Mouse (Mus musculus): Measurements from ENCODE around the gene Plbd2. TPM values are rescaled to one million over a fixed set of nuclear protein-coding genes. Genes with fewer than 3 reads are reported as not detected.

Plbd2 gene
- polyA plus RNA-seq, 1 experiment, result 36.4 TPM

- no peak for TF ChIP-seq USF1 (IDR thresholded peaks at IDR 0.05; ENCODE audit: low read depth)
- TF ChIP-seq CTCF (IDR thresholded peaks at IDR 0.05; ENCODE audit: control insufficient read depth, insufficient read depth, insufficient read length), result no peak
- no peak for TF ChIP-seq MYOG (IDR thresholded peaks at IDR 0.05; ENCODE audit: control insufficient read depth, extremely low read depth, insufficient read length)
- no peak for TF ChIP-seq CEBPB (IDR thresholded peaks at IDR 0.05; ENCODE audit: low read depth)
- TF ChIP-seq FOSL1 (IDR thresholded peaks at IDR 0.05; ENCODE audit: insufficient read depth, low read length, poor library complexity, severe bottlenecking), result no peak
- no peak for TF ChIP-seq MYOD1 (IDR thresholded peaks at IDR 0.05; ENCODE audit: control insufficient read depth, insufficient read length, low read depth)
- TF ChIP-seq MAX (IDR thresholded peaks at IDR 0.05), result no peak
- Histone ChIP-seq H3K4me3 (ENCODE audit: insufficient read depth, poor library complexity, severe bottlenecking) (no peak overlapping the region), H3K27me3 (ENCODE audit: control insufficient read depth, insufficient read depth, insufficient read length) (no peaks in the 10 kb centered on the region), H3K36me3 (ENCODE audit: control insufficient read depth, insufficient read depth) (peaks cover 42% of the 10 kb centered on the region), H3ac (ENCODE audit: control insufficient read depth, insufficient read length, low read depth) (no peak overlapping the region), H3K79me3 (ENCODE audit: low read depth) (no peaks in the 10 kb centered on the region), H3K79me2 (ENCODE audit: control insufficient read depth, insufficient read depth) (no peaks in the 10 kb centered on the region)
Observed at GRCm38 (mm10) chr5:120536046-120536445, 32.6 kb upstream of the Plbd2 start.

DNA sequence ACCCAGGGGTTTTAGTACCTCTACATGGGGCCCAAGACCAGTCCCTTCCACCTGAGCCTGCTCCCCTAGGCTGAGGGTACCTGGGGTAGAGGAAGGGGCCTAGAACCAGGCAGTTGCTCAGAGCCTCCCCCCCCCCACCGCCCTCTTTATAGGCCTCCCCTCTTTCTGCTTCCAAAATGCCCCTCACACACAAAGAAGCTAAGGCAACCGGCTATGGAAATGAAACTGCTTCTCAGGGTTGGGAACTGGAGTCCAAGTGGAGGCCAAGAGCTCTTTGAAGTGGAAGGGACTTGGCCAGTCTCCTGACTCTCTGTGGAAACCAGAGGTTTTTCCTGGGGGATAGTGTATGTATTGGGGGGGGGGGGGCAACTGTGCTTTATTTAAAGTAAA lies 31.3 kb upstream of the Plbd2 start:
- H3K79me2 ChIP-seq (ENCODE audit: control insufficient read depth, insufficient read depth), result no peaks in the 10 kb centered on the region

DNA sequence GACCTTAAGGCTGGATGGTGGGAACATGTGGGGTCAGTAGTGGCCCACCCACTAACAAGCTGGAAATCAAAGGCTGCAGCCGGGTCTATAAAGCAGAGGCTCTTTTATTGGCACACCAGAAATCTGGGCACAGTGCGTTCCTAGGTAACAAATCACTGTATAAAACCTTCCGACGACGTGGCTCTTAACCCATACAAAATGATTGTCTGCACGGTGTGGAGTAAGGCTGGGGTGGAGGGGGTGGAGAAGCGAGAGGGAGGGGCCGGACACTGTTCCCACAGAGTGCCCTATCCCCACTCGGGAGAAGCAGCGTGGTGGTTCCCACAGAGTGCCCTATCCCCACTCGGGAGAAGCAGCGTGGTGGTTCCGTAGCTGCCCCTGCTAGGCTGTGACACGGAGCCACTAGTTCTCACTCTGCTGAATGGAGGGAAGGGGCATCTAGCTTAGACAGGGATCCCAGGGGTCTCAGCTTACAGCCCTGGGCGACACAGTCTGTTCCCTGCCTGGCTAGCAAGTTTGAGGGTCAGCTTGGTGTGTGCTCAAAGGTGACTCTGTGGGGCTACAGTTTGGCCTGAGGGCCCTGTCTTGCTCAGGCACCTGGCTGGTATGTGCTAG lies 30.8 kb upstream of the Plbd2 start:
- Histone ChIP-seq H3ac (ENCODE audit: control insufficient read depth, insufficient read length, low read depth) (no peak overlapping the region), H3K79me2 (ENCODE audit: control insufficient read depth, insufficient read depth) (no peaks in the 10 kb centered on the region), H3K79me3 (ENCODE audit: low read depth) (no peaks in the 10 kb centered on the region), H3K4me3 (ENCODE audit: insufficient read depth, poor library complexity, severe bottlenecking) (no peak overlapping the region), H3K36me3 (ENCODE audit: control insufficient read depth, insufficient read depth) (peaks cover 23% of the 10 kb centered on the region), H3K27me3 (ENCODE audit: control insufficient read depth, insufficient read depth, insufficient read length) (no peaks in the 10 kb centered on the region)
- no peak for TF ChIP-seq USF1 (IDR thresholded peaks at IDR 0.05; ENCODE audit: low read depth)
- TF ChIP-seq MYOD1 (IDR thresholded peaks at IDR 0.05; ENCODE audit: control insufficient read depth, insufficient read length, low read depth), result no peak
- no peak for TF ChIP-seq CEBPB (IDR thresholded peaks at IDR 0.05; ENCODE audit: low read depth)
- TF ChIP-seq CTCF (IDR thresholded peaks at IDR 0.05; ENCODE audit: control insufficient read depth, insufficient read depth, insufficient read length), result no peak
- TF ChIP-seq MYOG (IDR thresholded peaks at IDR 0.05; ENCODE audit: control insufficient read depth, extremely low read depth, insufficient read length), result no peak
- no peak for TF ChIP-seq FOSL1 (IDR thresholded peaks at IDR 0.05; ENCODE audit: insufficient read depth, low read length, poor library complexity, severe bottlenecking)
- no peak for TF ChIP-seq MAX (IDR thresholded peaks at IDR 0.05)

More for the DNA sequence above, 31.3 kb upstream of the Plbd2 start:
- Histone ChIP-seq H3ac (ENCODE audit: control insufficient read depth, insufficient read length, low read depth) (no peak overlapping the region), H3K79me3 (ENCODE audit: low read depth) (no peaks in the 10 kb centered on the region), H3K36me3 (ENCODE audit: control insufficient read depth, insufficient read depth) (peaks cover 28% of the 10 kb centered on the region), H3K4me3 (ENCODE audit: insufficient read depth, poor library complexity, severe bottlenecking) (no peak overlapping the region), H3K27me3 (ENCODE audit: control insufficient read depth, insufficient read depth, insufficient read length) (no peaks in the 10 kb centered on the region)
- no peak for TF ChIP-seq CTCF (IDR thresholded peaks at IDR 0.05; ENCODE audit: control insufficient read depth, insufficient read depth, insufficient read length)
- TF ChIP-seq FOSL1 (IDR thresholded peaks at IDR 0.05; ENCODE audit: insufficient read depth, low read length, poor library complexity, severe bottlenecking), result no peak
- no peak for TF ChIP-seq MYOG (IDR thresholded peaks at IDR 0.05; ENCODE audit: control insufficient read depth, extremely low read depth, insufficient read length)
- no peak for TF ChIP-seq USF1 (IDR thresholded peaks at IDR 0.05; ENCODE audit: low read depth)
- no peak for TF ChIP-seq MYOD1 (IDR thresholded peaks at IDR 0.05; ENCODE audit: control insufficient read depth, insufficient read length, low read depth)
- TF ChIP-seq MAX (IDR thresholded peaks at IDR 0.05), result no peak
- no peak for TF ChIP-seq CEBPB (IDR thresholded peaks at IDR 0.05; ENCODE audit: low read depth)

DNA sequence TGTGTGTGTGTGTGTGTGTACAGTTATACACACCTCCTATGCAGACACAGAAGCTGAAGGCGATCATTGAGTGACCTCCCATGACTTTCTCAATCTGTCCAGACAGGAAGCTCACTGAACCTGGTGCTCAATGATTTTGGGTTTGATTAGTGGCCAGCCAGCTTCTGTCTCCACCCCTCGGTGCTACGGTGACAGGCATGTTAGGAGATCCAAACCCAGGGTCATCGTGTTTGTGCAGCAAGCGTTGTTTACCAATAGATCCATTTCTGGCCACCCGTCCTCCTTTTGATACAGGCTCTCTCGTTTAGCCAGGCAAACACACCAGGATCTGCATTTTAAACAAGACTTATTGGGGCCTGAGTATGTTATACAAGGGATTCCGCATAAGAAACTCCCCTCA lies 28.2 kb upstream of the Plbd2 start:
- no peak for TF ChIP-seq MYOG (IDR thresholded peaks at IDR 0.05; ENCODE audit: control insufficient read depth, extremely low read depth, insufficient read length)
- no peak for TF ChIP-seq CTCF (IDR thresholded peaks at IDR 0.05; ENCODE audit: control insufficient read depth, insufficient read depth, insufficient read length)
- TF ChIP-seq MAX (IDR thresholded peaks at IDR 0.05), result no peak
- no peak for TF ChIP-seq CEBPB (IDR thresholded peaks at IDR 0.05; ENCODE audit: low read depth)
- TF ChIP-seq MYOD1 (IDR thresholded peaks at IDR 0.05; ENCODE audit: control insufficient read depth, insufficient read length, low read depth), result no peak
- TF ChIP-seq USF1 (IDR thresholded peaks at IDR 0.05; ENCODE audit: low read depth), result no peak
- TF ChIP-seq FOSL1 (IDR thresholded peaks at IDR 0.05; ENCODE audit: insufficient read depth, low read length, poor library complexity, severe bottlenecking), result no peak
- no peaks in the 10 kb centered on the region for H3K79me3 ChIP-seq (ENCODE audit: low read depth)
- H3K79me2 ChIP-seq (ENCODE audit: control insufficient read depth, insufficient read depth), result no peaks in the 10 kb centered on the region
- no peak overlapping the region for H3K4me3 ChIP-seq (ENCODE audit: insufficient read depth, poor library complexity, severe bottlenecking)
- no peaks in the 10 kb centered on the region for H3K27me3 ChIP-seq (ENCODE audit: control insufficient read depth, insufficient read depth, insufficient read length)
- H3K36me3 ChIP-seq (ENCODE audit: control insufficient read depth, insufficient read depth), result peaks cover 8% of the 10 kb centered on the region
- no peak overlapping the region for H3ac ChIP-seq (ENCODE audit: control insufficient read depth, insufficient read length, low read depth)

- H3K79me2 ChIP-seq (ENCODE audit: control insufficient read depth, insufficient read depth), result no peaks in the 10 kb centered on the region
- H3ac ChIP-seq (ENCODE audit: control insufficient read depth, insufficient read length, low read depth), result no peak overlapping the region
- TF ChIP-seq MYOD1 (IDR thresholded peaks at IDR 0.05; ENCODE audit: control insufficient read depth, insufficient read length, low read depth), result no peak
- no peak for TF ChIP-seq MAX (IDR thresholded peaks at IDR 0.05)
- TF ChIP-seq FOSL1 (IDR thresholded peaks at IDR 0.05; ENCODE audit: insufficient read depth, low read length, poor library complexity, severe bottlenecking), result no peak
- no peak for TF ChIP-seq CEBPB (IDR thresholded peaks at IDR 0.05; ENCODE audit: low read depth)
- no peak for TF ChIP-seq USF1 (IDR thresholded peaks at IDR 0.05; ENCODE audit: low read depth)
- no peak for TF ChIP-seq CTCF (IDR thresholded peaks at IDR 0.05; ENCODE audit: control insufficient read depth, insufficient read depth, insufficient read length)
- TF ChIP-seq MYOG (IDR thresholded peaks at IDR 0.05; ENCODE audit: control insufficient read depth, extremely low read depth, insufficient read length), result no peak
- H3K27me3 ChIP-seq (ENCODE audit: control insufficient read depth, insufficient read depth, insufficient read length), result no peaks in the 10 kb centered on the region
- H3K79me3 ChIP-seq (ENCODE audit: low read depth), result no peaks in the 10 kb centered on the region
- H3K4me3 ChIP-seq (ENCODE audit: insufficient read depth, poor library complexity, severe bottlenecking), result no peak overlapping the region
- peaks cover 4% of the 10 kb centered on the region for H3K36me3 ChIP-seq (ENCODE audit: control insufficient read depth, insufficient read depth)
Observed at GRCm38 (mm10) chr5:120527296-120527964, 24.0 kb upstream of the Plbd2 start.

Data from C2C12 (cell line).